Mouse (Mus musculus) midbrain, postnatal 0 days (tissue): ENCODE data around the gene Prss46. TPM values are rescaled to one million over a fixed set of nuclear protein-coding genes. Genes with fewer than 3 reads are reported as not detected.

Experiments
- ATAC-seq: fragments of 200-750 bp; cut with Nextera tagmentation; 2 replicates; pipeline ENCODE4 v1.8.0; 2017; ENCODE audit warnings: moderate number of reproducible peaks, mild to moderate bottlenecking, moderate TSS enrichment, moderate library complexity; ENCODE audit not compliant: low FRiP score
- DNase-seq: peaks from one replicate; pipeline ENCODE4 v3.0.0-alpha.2; 2015; ENCODE audit warnings: low spot score
- H3K27ac ChIP-seq: fragments of 300-500 bp; sonication (generic); 2 replicates; pipeline ENCODE4 v1.5.1; 2014; ENCODE audit warnings: low read depth, mild to moderate bottlenecking, low read length, mixed read lengths
- H3K27me3 ChIP-seq: fragments of 300-500 bp; sonication (generic); 2 replicates; pipeline ENCODE4 v1.6.1; 2014; ENCODE audit warnings: low read length, control low read depth, mixed read lengths; ENCODE audit not compliant: insufficient read depth
- H3K36me3 ChIP-seq: fragments of 300-500 bp; sonication (generic); 2 replicates; pipeline ENCODE4 v1.6.1; 2014; ENCODE audit warnings: low read length, control low read depth, mixed read lengths; ENCODE audit not compliant: insufficient read depth
- H3K4me1 ChIP-seq: fragments of 300-500 bp; sonication (generic); 2 replicates; pipeline ENCODE4 v1.6.1; 2014; ENCODE audit warnings: mild to moderate bottlenecking, control low read depth, antibody characterized with exemption, low read length, mixed read lengths; ENCODE audit not compliant: insufficient read depth
- H3K4me2 ChIP-seq: fragments of 300-500 bp; sonication (generic); 2 replicates; pipeline ENCODE4 v1.6.1; 2014; ENCODE audit warnings: low read depth, mild to moderate bottlenecking, low read length, mixed read lengths; ENCODE audit not compliant: poor library complexity, severe bottlenecking
- H3K4me3 ChIP-seq: fragments of 300-500 bp; sonication (generic); 2 replicates; pipeline ENCODE4 v1.5.1; 2014; ENCODE audit warnings: low read depth, mild to moderate bottlenecking, low read length, moderate library complexity
- H3K9ac ChIP-seq: fragments of 300-500 bp; sonication (generic); replicated peaks from 2 replicates; pipeline ENCODE4 v1.6.1; 2014; ENCODE audit warnings: mild to moderate bottlenecking, low read length, moderate library complexity, mixed read lengths; ENCODE audit not compliant: poor library complexity, severe bottlenecking
- H3K9me3 ChIP-seq: fragments of 300-500 bp; sonication (generic); 2 replicates; pipeline ENCODE4 v1.6.1; 2016; ENCODE audit warnings: low read length, control low read depth
- CTCF ChIP-seq: IDR thresholded peaks from 2 replicates; pipeline ENCODE4 v1.5.1; 2016; ENCODE audit warnings: antibody characterized with exemption, mild to moderate bottlenecking
- WGBS: fragments of 180-500 bp; shearing (Covaris S2); extraction: QIAGEN DNeasy Blood & Tissue Kit; methylation state at CpG from one replicate; pipeline ENCODE4 v1.1.7; 2014; 5-methylcytosine and 5-hydroxymethylcytosine counted together
- polyA plus RNA-seq: library from polyadenylated mRNA; unstranded; fragments of >200 nt; fragmentation: Nextera tagmentation; extraction: Ambion mirVana; gene quantifications from 2 replicates; pipeline ENCODE4 v1.2.1, GENCODE M21; 2015
- total RNA-seq: library from RNA; depleted of rRNA; stranded (reverse); fragments of >200 nt; gene quantifications from 2 replicates; pipeline ENCODE4 v1.2.3, GENCODE M21; 2014

Gene Prss46
- total and polyA plus RNA-seq, 2 experiments from 2014 or later: 0.12 TPM; not detected in 1

DNA sequence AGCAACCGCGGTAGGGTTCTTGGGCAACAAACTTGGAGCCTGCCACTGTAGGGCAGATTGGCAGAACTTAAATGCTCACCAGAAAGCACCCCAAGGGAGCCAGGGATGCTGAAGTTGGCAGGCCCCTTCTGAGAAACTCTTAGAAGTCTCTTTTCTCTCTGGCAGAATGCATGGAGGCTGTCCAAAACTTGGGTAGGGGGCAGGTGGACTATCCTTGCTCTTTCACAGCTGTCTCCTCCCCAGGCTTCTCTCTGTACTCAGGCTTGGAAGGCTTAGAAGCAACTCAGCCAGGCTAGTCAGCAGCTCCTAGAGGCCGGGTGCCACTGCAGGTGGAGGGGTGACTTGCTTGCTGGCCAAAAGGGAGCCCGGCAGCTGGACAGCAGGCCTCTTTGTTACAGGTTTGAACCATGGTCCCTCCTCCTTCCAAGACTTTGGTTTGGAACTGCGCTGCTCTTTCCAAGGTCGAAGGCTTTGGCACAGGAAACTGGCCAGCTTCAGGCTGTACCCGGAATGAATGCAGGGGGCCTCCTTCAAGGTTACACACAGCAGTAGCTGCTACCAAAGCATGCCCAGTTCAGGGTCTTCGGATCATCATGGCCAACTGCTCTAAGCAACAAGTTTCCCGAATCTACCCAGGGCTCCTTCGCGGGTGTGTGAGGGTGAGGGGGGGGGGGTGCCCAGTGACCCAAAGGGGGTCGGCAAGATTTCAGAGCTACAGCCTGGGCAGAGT is 35.0 kb downstream of the Prss46 start, which contains the start of gene Als2cl:
Gene Als2cl (plus strand): TSS at position 680 of the 730 bp plus-strand sequence.
- DNase-seq: peak; percentile 69
- Histone ChIP-seq H3K9ac (peak within 1 kb of the TSS; percentile 25), H3K36me3 (no peaks in the 10 kb centered on the region), H3K27me3 (peaks cover 14% of the 10 kb centered on the region), H3K9me3 (no peaks in the 10 kb centered on the region), H3K4me1 (peaks cover 12% of the 10 kb centered on the region), H3K4me2 (peak within 1 kb of the TSS; percentile 92), H3K27ac (peak within 1 kb of the TSS; percentile 26; the same call in 1 of the 2 replicates), H3K4me3 (peak within 1 kb of the TSS; percentile 59)
- ATAC-seq: peak; percentile 26; the same call in 1 of the 2 replicates
- 14% methylated on average over 12 of the region's 12 CpGs for WGBS
- TF ChIP-seq CTCF: no peak

DNA sequence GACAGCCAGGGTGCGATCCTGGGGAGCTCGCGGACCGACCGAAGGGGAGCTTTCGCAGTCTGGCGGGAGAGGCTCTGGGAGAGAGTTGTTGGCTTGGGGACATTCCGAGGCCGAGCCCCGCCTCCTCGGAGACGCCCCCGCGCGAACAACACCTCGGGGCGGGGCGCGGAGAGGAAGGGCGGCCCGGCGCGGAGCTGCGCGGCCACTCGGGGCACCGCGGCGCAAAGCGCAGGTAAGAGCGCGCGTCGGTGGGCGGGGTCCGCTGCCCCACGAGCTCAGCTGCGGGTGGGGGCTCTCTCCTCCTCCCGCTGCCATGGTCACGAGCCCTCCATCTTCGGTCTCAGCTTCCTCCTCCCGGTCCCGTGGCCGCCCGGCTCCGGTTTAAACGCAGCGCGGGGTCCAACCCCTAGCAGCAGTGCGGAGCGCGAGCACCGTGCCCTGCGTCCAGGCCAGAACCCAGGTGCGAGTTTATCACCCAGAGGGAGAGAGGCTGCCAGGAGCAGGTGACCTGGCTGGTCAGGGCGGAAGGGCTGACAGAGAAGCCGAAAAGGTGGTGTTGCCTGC is 35.8 kb downstream of the Prss46 start, which contains the start of gene Tmie:
Gene Tmie (minus strand): TSS at position 116 of the 564 bp plus-strand sequence.
- DNase-seq (peak; percentile 40), ATAC-seq (peak; percentile 52)
- Histone ChIP-seq H3K4me2 (peak within 1 kb of the TSS; percentile 92), H3K27me3 (peaks cover 14% of the 10 kb centered on the region), H3K36me3 (no peaks in the 10 kb centered on the region), H3K27ac (peak within 1 kb of the TSS; percentile 26; the same call in 1 of the 2 replicates), H3K9ac (peak within 1 kb of the TSS; percentile 25), H3K4me3 (peak within 1 kb of the TSS; percentile 59), H3K9me3 (no peaks in the 10 kb centered on the region), H3K4me1 (peaks cover 4% of the 10 kb centered on the region)
- under 1% methylated on average over 50 of the region's 57 CpGs for WGBS
- TF ChIP-seq CTCF: no peak

DNA sequence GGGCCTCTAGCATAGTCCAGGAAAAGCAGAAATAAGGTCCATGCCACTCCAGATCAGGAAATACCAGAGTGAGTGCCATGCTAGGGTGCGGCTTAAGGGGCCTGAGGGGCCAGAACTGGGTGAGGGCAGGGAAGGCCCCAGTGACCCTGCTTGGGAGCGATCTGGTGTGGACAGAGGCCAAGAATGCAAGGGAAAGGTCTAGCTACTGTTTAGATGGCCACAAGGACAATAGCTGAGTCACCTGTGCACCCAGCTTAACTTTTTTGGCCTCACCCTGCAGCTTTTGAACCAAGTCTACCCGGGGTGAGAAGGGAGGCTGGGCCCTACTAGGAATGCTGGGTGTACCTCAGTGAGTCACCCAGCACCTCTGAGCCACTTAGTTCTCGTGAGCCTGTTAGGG is 36.5 kb downstream of the Prss46 start:
- Histone ChIP-seq H3K4me2 (peak overlapping the region; percentile 92), H3K27me3 (peaks cover 14% of the 10 kb centered on the region), H3K27ac (no peak overlapping the region), H3K4me3 (peak overlapping the region; percentile 59), H3K9ac (peak overlapping the region; percentile 25; the same call in 1 of the 2 replicates), H3K4me1 (peaks cover 4% of the 10 kb centered on the region), H3K9me3 (no peaks in the 10 kb centered on the region), H3K36me3 (no peaks in the 10 kb centered on the region)
- no peak for ATAC-seq
- TF ChIP-seq CTCF: no peak
- no peak for DNase-seq
- 69% methylated on average over 4 of the region's 4 CpGs for WGBS

DNA sequence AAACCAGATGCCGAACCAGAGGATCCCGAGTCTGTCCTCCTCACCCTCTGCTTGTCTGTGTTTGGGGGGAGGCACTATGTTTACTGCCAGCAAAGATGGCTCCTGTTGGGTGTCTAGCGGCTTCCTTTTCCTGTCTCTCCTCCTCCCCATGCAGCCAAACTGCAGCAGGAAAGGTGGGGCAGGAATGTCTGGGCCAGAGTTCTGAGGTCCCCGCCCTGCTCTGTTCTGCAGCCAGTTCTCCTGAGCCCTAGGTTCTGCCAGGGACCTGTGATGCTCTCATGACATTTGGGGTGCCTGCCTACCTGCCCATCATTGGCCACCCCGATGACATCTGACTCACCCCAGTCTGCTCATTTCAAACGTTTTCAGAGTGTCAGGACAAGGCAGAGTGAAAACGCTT is 37.6 kb downstream of the Prss46 start:
- no peak for DNase-seq
- H3K4me1 ChIP-seq: peaks cover 4% of the 10 kb centered on the region
- WGBS: 80% methylated on average over 7 of the region's 7 CpGs
- ATAC-seq: no peak
- H3K36me3 ChIP-seq: no peaks in the 10 kb centered on the region
- no peak overlapping the region for H3K9ac ChIP-seq
- H3K27ac ChIP-seq: no peak overlapping the region
- no peak overlapping the region for H3K4me2 ChIP-seq
- no peaks in the 10 kb centered on the region for H3K9me3 ChIP-seq
- no peak for TF ChIP-seq CTCF
- H3K27me3 ChIP-seq: peaks cover 14% of the 10 kb centered on the region
- no peak overlapping the region for H3K4me3 ChIP-seq

DNA sequence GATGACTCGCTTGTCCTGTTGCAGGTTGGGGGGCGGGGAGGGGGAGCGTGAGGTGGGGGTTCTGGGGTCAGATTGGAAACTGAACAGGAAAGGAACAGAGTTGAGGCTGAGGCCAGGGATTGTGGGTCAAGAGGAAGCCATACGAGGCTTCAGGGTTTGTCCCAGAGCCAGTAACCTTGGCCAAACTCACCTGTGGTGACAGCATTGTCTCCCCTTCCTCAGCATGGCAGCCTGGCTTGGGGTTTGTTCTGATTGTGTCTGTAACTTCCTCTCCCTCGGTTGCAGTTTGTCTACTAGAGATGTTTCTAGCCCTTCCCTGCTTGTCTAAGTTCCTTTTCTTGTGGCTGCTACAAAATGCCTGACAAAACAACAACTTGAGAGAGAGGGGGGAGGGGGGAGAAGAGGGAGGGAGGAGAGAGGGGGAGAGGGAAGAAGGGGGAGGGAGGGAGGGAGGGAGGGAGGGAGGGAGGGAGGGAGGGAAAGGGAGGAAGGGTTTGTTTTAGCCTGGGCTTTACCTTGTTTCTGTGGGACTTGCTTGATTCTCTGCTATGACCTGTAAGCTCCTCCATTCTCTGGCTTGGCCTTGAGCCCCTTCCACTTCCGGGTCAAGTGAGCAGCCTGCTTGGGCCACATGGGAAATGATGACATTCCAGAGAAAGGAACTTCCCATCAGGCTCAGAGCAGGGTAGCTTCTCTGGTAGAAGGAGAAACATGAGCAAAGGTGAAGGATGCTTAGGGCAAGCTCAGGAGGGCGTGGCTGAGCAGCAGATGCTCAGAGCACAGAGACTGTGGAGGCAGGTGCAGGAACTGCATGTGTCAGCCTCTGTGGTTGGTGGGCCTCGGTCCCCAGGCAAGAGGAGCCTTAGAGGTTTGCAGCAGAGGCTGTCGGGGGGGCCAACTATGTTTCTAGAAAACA is 43.3 kb downstream of the Prss46 start:
- no peak for DNase-seq
- no peak overlapping the region for H3K4me2 ChIP-seq
- WGBS: 67% methylated on average over 9 of the region's 9 CpGs
- no peaks in the 10 kb centered on the region for H3K9me3 ChIP-seq
- no peaks in the 10 kb centered on the region; the same call in 1 of the 2 replicates for H3K36me3 ChIP-seq
- no peaks in the 10 kb centered on the region for H3K4me1 ChIP-seq
- H3K27ac ChIP-seq: no peak overlapping the region
- no peak overlapping the region for H3K4me3 ChIP-seq
- H3K9ac ChIP-seq: no peak overlapping the region
- ATAC-seq: no peak
- no peaks in the 10 kb centered on the region for H3K27me3 ChIP-seq
- no peak for TF ChIP-seq CTCF
